Mouse (Mus musculus) forebrain, embryonic 10.5 days (tissue): Measurements from ENCODE around the gene Plek. TPM values are rescaled to one million over a fixed set of nuclear protein-coding genes. Genes with fewer than 3 reads are reported as not detected.
A peak's percentile ranks its signal among the peaks of the same experiment; 100 is the strongest.
"Not testable (repeated sequence)": the region's sequence is repeated elsewhere in the genome, so short reads cannot be mapped to it uniquely, and the experiment has no call there.

Source experiments
- DNase-seq: peaks from one replicate; pipeline ENCODE4 v3.0.0-alpha.2; 2017; ENCODE audit warnings: low spot score; ENCODE audit errors: extremely low spot score
- H3K27ac ChIP-seq: fragments of 300-500 bp; sonication (generic); 2 replicates; pipeline ENCODE4 v1.5.1; 2016; ENCODE audit warnings: mild to moderate bottlenecking
- H3K27me3 ChIP-seq: fragments of 300-500 bp; sonication (generic); 2 replicates; pipeline ENCODE4 v1.6.1; 2016; ENCODE audit warnings: mild to moderate bottlenecking; ENCODE audit not compliant: poor library complexity, severe bottlenecking
- H3K36me3 ChIP-seq: fragments of 300-500 bp; sonication (generic); replicated peaks from 2 replicates; pipeline ENCODE4 v1.6.1; 2016; ENCODE audit warnings: mild to moderate bottlenecking, moderate library complexity
- H3K4me1 ChIP-seq: fragments of 300-500 bp; sonication (generic); 2 replicates; pipeline ENCODE4 v1.6.1; 2016
- H3K4me3 ChIP-seq: fragments of 300-500 bp; sonication (generic); 2 replicates; pipeline ENCODE4 v1.5.1; 2016; ENCODE audit warnings: mild to moderate bottlenecking, moderate library complexity
- H3K9me3 ChIP-seq: fragments of 300-500 bp; sonication (generic); 2 replicates; pipeline ENCODE4 v1.6.1; 2016; ENCODE audit warnings: mild to moderate bottlenecking, moderate library complexity
- whole genome bisulfite sequencing: fragments of 180-500 bp; shearing (Covaris S2); methylation state at CpG from one replicate; pipeline ENCODE4 v1.1.7; 2016; 5-methylcytosine and 5-hydroxymethylcytosine counted together
- polyA plus RNA-seq: library from polyadenylated mRNA; unstranded; fragments of >200 nt; fragmentation: Nextera tagmentation; extraction: Ambion mirVana; gene quantifications from 2 replicates; pipeline ENCODE4 v1.2.1, GENCODE M21; 2016

The Plek gene
- polyA plus RNA-seq, 1 experiment from 2014 or later: 5.4 TPM

DNA sequence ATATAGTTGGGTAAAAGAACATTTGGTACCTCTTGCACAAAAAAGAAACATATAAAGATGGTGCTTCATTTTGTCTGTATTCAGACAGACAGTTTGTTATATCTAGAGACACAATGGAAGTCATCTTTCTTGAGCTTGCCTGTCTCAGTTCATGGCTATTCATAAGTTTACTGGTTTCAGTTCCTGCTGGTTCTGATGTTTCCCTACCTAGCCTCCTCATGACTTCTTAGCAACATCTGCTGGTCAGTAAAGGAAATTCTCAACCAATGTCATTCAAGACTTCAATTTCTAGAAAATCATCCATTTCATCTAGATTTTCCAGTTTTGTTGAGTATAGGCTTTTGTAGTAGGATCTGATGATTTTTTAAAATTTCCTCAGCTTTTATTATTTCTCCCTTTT is 39.2 kb downstream of the Plek start:
- Histone ChIP-seq H3K36me3 (no peaks in the 10 kb centered on the region), H3K27ac (no peak overlapping the region)
- DNase-seq: no peak

DNA sequence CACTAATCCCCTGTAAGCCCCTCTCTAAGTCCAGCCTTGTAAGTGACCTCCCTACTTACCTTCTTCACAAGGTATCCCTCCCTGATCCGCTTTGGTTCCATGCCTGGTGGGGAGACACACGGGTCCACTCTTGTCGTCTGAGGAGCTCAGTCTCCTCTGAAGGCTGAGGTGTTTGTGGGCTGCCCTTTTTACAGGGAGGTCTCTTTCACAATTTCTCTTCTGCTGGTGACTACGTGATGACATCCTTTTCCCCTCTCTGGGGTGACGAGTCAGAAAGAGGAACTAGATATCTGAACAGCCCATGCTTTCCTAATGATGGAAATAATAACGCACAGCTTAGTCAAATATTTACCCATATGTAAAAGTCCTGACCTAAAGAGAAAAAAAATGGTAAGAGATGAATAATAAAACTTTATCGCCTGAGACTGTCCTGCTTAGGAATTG is 43.7 kb downstream of the Plek start:
- DNase-seq: no peak
- H3K36me3 ChIP-seq: no peaks in the 10 kb centered on the region
- no peak overlapping the region for H3K4me3 ChIP-seq
- no peaks in the 10 kb centered on the region for H3K27me3 ChIP-seq
- no peak overlapping the region for H3K27ac ChIP-seq
- no peaks in the 10 kb centered on the region for H3K9me3 ChIP-seq
- WGBS: 79% methylated on average over 7 of the region's 7 CpGs
- no peaks in the 10 kb centered on the region for H3K4me1 ChIP-seq

More for the DNA sequence above, 39.2 kb downstream of the Plek start:
- no peaks in the 10 kb centered on the region for H3K27me3 ChIP-seq
- no peak overlapping the region for H3K4me3 ChIP-seq
- peaks cover 3% of the 10 kb centered on the region; the same call in 1 of the 2 replicates for H3K9me3 ChIP-seq
- H3K4me1 ChIP-seq: no peaks in the 10 kb centered on the region

DNA sequence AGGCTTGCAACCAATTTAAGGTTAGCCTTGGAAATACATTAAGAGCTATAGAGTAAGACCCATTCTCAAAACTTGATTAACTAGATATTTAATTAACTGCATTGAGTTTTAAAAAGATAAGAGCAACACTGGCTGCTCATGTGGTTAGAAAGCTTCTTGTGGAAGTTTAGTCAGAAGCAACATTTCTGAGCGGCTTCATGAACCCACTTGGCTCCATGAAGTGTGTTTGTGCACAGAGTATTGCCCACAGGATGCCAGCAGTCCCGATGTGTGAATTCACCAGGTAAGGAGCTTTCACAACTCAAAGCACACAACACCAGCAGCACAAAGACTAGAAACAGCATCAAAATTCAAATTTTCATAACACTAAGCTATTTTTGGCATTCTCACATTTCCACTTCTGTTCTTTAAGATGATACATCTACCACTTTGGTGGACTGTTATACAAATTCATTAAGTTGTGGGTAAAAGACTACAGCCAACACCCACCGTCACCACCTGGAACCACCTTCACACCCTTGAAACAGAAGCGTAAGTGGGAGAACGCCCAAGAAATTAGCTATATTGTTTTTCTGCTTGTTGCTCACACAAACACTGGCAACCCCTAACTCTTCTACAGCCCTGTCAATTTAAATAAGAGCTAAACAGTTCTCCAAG is 44.5 kb downstream of the Plek start:
- no peak overlapping the region for H3K4me3 ChIP-seq
- H3K36me3 ChIP-seq: no peaks in the 10 kb centered on the region
- H3K4me1 ChIP-seq: no peaks in the 10 kb centered on the region
- no peaks in the 10 kb centered on the region for H3K27me3 ChIP-seq
- H3K27ac ChIP-seq: no peak overlapping the region
- WGBS: 91% methylated on average over 5 of the region's 5 CpGs
- H3K9me3 ChIP-seq: no peaks in the 10 kb centered on the region
- no peak for DNase-seq

GRCm38 (mm10) chr11:17006526-17006925 is 45.7 kb downstream of the Plek start:
- not testable (repeated sequence) for H3K4me3 ChIP-seq, H3K9me3 ChIP-seq, H3K36me3 ChIP-seq, H3K27me3 ChIP-seq, H3K27ac ChIP-seq, H3K4me1 ChIP-seq, DNase-seq
- WGBS: 88% methylated on average over 3 of the region's 3 CpGs

- DNase-seq: no peak
- WGBS: 89% methylated on average over 4 of the region's 4 CpGs
- H3K27ac ChIP-seq: no peak overlapping the region
- no peak overlapping the region for H3K4me3 ChIP-seq
- H3K36me3 ChIP-seq: no peaks in the 10 kb centered on the region
- H3K27me3 ChIP-seq: no peaks in the 10 kb centered on the region
- H3K9me3 ChIP-seq: no peaks in the 10 kb centered on the region
- H3K4me1 ChIP-seq: no peaks in the 10 kb centered on the region
Measured at GRCm38 (mm10) chr11:17004899-17005846, 47.0 kb downstream of the Plek start.

GRCm38 (mm10) chr11:17003757-17004156 is 48.4 kb downstream of the Plek start:
- no peak overlapping the region for H3K27ac ChIP-seq
- H3K4me1 ChIP-seq: no peaks in the 10 kb centered on the region
- H3K9me3 ChIP-seq: no peaks in the 10 kb centered on the region
- no peak overlapping the region for H3K4me3 ChIP-seq
- WGBS: 86% methylated on average over 3 of the region's 3 CpGs
- DNase-seq: no peak
- H3K27me3 ChIP-seq: no peaks in the 10 kb centered on the region
- H3K36me3 ChIP-seq: no peaks in the 10 kb centered on the region

GRCm38 (mm10) chr11:17002739-17003373 is 49.3 kb downstream of the Plek start:
- H3K36me3 ChIP-seq: no peaks in the 10 kb centered on the region
- no peaks in the 10 kb centered on the region for H3K4me1 ChIP-seq
- no peaks in the 10 kb centered on the region for H3K27me3 ChIP-seq
- DNase-seq: peak; percentile 5
- no peak overlapping the region for H3K4me3 ChIP-seq
- no peak overlapping the region for H3K27ac ChIP-seq
- H3K9me3 ChIP-seq: no peaks in the 10 kb centered on the region
- 90% methylated on average over 7 of the region's 7 CpGs for WGBS

- Histone ChIP-seq H3K27ac (no peak overlapping the region), H3K4me3 (no peak overlapping the region), H3K27me3 (no peaks in the 10 kb centered on the region), H3K36me3 (no peaks in the 10 kb centered on the region), H3K4me1 (no peaks in the 10 kb centered on the region), H3K9me3 (no peaks in the 10 kb centered on the region)
- DNase-seq: peak; percentile 2
- 87% methylated on average over 9 of the region's 9 CpGs for WGBS
Measured at GRCm38 (mm10) chr11:17000353-17001334, 51.5 kb downstream of the Plek start.

DNA sequence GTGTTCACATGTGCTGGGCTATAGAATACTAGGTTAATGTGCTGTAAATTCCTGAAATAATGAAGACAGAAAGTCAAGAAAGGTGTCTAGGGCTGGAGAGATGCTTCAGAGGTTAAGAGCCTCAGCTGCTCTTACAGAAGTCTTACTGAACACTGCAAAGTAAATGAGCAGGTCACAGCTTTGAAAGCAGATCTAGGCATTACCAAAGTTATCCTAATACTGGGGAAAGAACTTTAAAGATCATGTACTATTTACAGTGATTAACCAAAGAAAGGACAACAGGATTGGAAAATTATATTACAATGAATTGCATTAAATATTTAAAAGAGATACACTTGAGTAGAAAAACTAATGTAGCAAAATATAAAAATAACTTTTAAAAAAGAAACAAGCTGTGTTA is 52.2 kb downstream of the Plek start:
- no peak overlapping the region for H3K4me3 ChIP-seq

GRCm38 (mm10) chr11:16999387-16999786 is 52.8 kb downstream of the Plek start:
- no peak for DNase-seq
- no peak overlapping the region for H3K27ac ChIP-seq
- no peaks in the 10 kb centered on the region for H3K9me3 ChIP-seq
- no peaks in the 10 kb centered on the region for H3K4me1 ChIP-seq
- no peaks in the 10 kb centered on the region for H3K27me3 ChIP-seq
- H3K4me3 ChIP-seq: no peak overlapping the region
- 92% methylated on average over 4 of the region's 4 CpGs for WGBS
- H3K36me3 ChIP-seq: no peaks in the 10 kb centered on the region

More for the DNA sequence above, 52.2 kb downstream of the Plek start:
- DNase-seq: no peak
- Histone ChIP-seq H3K36me3 (no peaks in the 10 kb centered on the region), H3K9me3 (no peaks in the 10 kb centered on the region), H3K4me1 (no peaks in the 10 kb centered on the region), H3K27me3 (no peaks in the 10 kb centered on the region), H3K27ac (no peak overlapping the region)

DNA sequence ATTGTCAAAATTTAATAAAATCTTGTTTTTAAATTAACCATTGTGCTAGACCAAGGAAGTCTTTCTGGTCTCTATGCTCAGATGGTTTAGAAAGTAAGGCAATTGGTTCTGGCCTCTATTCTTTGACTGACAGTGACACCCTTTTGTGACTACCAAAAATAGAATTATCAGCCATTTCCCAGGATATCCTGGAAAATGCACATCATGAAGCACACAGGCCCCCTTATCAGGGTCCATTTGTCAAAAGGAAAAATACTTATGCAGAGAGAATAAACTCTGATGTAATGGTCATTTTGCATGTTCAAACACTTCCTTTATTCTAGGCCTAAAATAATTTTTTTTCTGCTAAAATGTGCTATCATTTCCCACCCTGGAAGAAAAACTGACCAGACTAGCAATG is 54.7 kb downstream of the Plek start:
- H3K4me1 ChIP-seq: no peaks in the 10 kb centered on the region
- H3K36me3 ChIP-seq: no peaks in the 10 kb centered on the region
- H3K4me3 ChIP-seq: no peak overlapping the region
- no peaks in the 10 kb centered on the region for H3K27me3 ChIP-seq
- H3K27ac ChIP-seq: no peak overlapping the region
- no peak for DNase-seq
- no peaks in the 10 kb centered on the region for H3K9me3 ChIP-seq

- no peak overlapping the region for H3K27ac ChIP-seq
- DNase-seq: no peak
- H3K9me3 ChIP-seq: no peaks in the 10 kb centered on the region
- no peak overlapping the region for H3K4me3 ChIP-seq
- H3K36me3 ChIP-seq: no peaks in the 10 kb centered on the region
- H3K4me1 ChIP-seq: no peaks in the 10 kb centered on the region
- H3K27me3 ChIP-seq: no peaks in the 10 kb centered on the region
Measured at GRCm38 (mm10) chr11:16996818-16997217, 55.4 kb downstream of the Plek start.
